Mouse (Mus musculus): ENCODE results near the gene Snrk. TPM values are rescaled to one million over a fixed set of nuclear protein-coding genes. Genes with fewer than 3 reads are reported as not detected.
"Not testable (repeated sequence)": the region's sequence is repeated elsewhere in the genome, so short reads cannot be mapped to it uniquely, and the experiment has no call there.

Snrk gene
- total RNA-seq, 2 experiments from 2014 or later, result 105 to 116 TPM

DNA sequence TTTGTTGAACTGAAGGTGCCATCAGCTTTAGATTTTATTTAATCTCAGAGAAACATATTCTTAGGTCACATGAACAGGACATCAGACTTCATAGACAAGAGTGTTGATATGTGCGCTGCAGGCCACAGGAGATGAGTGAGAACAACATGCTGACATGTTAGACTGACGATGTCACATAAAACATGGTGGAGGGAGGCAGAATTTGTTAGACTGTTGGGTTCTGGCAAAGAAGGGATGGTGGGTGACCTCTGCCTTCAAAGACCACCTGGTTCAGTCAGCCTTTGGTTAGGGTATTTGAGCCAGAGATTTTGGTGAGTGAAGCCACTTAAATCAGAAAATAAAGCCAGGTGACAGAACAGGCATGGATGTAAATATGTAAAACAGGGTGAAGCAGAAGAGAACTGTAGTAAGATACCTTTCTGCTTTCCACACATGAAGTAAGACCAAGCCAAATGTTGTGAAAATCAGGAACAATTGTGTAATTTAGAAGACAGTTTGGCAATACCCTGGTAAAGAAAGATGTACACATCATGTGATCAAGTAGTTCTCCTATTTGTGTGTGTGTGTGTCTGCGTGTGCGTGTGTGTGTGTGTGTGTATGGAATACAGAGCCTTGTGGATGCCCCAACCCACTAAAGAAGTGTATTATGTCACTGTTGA lies 21.4 kb downstream of the Snrk start:
- DNase-seq (ENCODE audit: low spot score in 2 of 2), result no peak

DNA sequence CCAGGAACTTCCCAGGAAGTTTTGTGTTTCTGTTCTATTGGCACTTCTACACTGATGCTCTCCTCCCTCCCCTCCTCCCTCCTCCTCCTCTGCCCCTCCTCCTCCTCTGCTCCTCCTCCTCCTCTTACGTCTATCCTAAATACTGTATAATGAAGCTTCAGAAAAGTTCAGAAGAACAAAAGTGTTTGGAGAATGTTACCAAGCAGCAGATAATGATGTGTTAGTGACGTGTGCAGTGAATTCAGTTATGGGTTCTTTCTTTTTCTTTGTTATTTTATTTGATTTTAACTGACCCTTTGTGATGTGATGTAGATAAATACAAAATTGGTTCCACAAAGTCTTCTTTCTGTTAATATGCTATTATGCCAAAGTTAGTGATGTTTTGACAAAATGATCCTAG lies 22.2 kb downstream of the Snrk start:
- no peak for DNase-seq (ENCODE audit: low spot score in 2 of 2)

DNA sequence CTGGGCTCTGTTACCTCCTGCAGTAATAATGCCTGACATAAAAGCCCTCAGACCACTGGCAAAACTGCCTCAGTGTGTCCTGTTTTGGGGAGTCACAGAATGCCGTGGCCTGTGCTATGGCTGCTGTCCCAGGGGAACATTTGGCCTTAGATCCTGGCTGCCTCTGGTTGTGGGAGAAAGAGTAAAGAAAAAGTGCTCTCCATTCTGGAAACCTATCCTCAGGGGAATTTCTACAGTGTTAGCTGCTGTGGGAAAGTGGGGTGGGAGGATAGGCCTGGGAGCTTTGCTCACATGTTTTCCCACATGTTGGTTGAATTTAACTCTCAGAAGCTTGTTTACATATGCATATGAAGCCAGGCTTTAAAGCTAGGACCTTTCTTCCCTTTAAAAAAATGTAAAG lies 26.2 kb downstream of the Snrk start:
- no peak for DNase-seq (ENCODE audit: low spot score in 2 of 2)

GRCm38 (mm10) chr9:122144776-122145175 lies 27.7 kb downstream of the Snrk start:
- no peak for DNase-seq (ENCODE audit: low spot score in 2 of 2)

- DNase-seq (ENCODE audit: low spot score in 2 of 2), result no peak
These were observed 28.6 kb downstream of the Snrk start for GRCm38 (mm10) chr9:122145677-122146076.

DNA sequence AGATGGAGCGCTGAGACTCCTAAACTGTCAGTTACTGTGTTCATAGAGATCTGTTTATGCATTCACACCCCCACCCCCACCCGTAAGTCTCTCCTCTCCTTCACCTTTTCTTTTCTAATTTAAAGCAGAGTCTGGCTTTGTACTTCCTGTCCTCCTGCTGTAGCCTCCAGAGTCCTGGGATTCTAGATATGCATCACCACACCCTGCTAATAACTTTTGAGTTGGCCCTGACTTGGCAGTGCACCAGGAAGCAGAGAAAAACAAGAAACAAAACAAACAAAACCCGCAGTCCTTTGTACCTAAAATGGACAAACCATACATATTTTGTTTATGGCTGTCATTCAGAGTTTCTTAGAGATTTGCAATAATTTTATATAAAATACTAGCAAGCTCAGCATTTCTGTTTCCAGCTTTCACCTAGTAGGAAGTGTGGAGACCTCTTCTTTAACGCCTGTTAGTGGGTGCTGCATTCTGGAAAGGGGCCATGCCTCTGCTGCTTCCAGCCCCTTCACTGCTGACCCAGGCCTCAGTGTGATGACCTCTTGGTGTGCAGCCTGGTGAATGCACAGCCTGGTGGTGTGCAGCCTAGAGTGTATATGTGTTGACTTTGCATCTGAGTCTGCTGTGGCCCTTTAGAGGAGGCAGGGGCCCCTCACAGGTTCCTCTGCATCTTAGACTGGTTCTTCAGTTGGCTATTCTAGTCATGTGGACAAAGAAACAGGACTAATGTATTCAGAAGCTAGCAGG lies 29.2 kb downstream of the Snrk start:
- no peak for DNase-seq (ENCODE audit: low spot score in 2 of 2)

DNA sequence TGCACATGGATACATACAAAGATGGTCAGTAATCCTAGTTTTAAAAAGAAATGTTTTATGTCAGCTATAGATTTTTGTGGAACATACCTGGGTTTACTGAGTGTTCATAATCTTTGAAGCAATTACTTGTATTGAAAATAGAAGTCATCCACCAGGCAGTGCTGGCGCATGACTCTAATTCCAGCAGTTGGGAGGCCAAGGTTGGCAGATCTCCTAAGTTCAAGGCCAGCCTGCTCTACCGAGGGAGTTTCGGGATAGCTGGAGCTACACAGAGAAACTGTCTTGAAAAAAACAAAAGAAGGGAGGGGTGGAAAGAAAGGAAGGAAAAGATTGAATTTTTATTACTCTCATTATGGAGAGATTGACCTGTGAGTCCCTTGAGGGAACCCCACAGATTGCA lies 31.3 kb downstream of the Snrk start:
- no peak for DNase-seq (ENCODE audit: low spot score in 2 of 2)

GRCm38 (mm10) chr9:122149997-122150826 lies 33.1 kb downstream of the Snrk start:
- DNase-seq (ENCODE audit: low spot score in 2 of 2), result no peak

- DNase-seq (ENCODE audit: low spot score in 2 of 2), result no peak
These were observed 35.0 kb downstream of the Snrk start for GRCm38 (mm10) chr9:122152063-122152462.

GRCm38 (mm10) chr9:122152501-122152900 lies 35.4 kb downstream of the Snrk start:
- no peak for DNase-seq (ENCODE audit: low spot score in 2 of 2)

GRCm38 (mm10) chr9:122153436-122153835 lies 36.4 kb downstream of the Snrk start:
- no peak for DNase-seq (ENCODE audit: low spot score in 2 of 2)

- DNase-seq (ENCODE audit: low spot score in 2 of 2), result no peak
These were observed 38.1 kb downstream of the Snrk start for GRCm38 (mm10) chr9:122155193-122155592.

- no peak for DNase-seq (ENCODE audit: low spot score in 2 of 2)
These were observed 39.5 kb downstream of the Snrk start for GRCm38 (mm10) chr9:122156389-122157078.

- no peak for DNase-seq (ENCODE audit: low spot score in 2 of 2)
These were observed 40.0 kb downstream of the Snrk start for GRCm38 (mm10) chr9:122157079-122157441.

GRCm38 (mm10) chr9:122164535-122164934 lies 47.5 kb downstream of the Snrk start:
- DNase-seq (ENCODE audit: low spot score in 2 of 2), result no peak

- not testable (repeated sequence) for DNase-seq (ENCODE audit: low spot score in 2 of 2)
These were observed 50.7 kb downstream of the Snrk start for GRCm38 (mm10) chr9:122167719-122168118.

DNA sequence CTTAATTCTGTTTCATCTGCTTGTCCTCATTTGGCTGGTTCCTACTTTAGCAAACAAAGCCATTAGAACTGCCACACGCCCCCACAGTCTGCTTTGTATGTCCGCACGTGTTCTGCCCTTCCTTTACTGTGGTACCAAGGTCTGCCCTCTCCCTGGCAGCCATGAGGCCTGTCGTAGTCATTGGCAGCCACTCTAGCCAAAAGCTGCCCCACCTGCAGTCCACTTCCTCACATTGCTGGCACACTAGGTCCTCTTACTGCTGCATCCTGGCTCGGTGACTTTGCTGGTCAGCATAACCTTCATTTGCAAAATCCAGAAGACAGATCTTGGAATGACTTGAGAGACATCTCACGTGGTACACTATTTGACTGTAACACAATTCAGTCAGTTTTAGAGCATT lies 52.8 kb downstream of the Snrk start:
- no peak for DNase-seq (ENCODE audit: low spot score in 2 of 2)

DNA sequence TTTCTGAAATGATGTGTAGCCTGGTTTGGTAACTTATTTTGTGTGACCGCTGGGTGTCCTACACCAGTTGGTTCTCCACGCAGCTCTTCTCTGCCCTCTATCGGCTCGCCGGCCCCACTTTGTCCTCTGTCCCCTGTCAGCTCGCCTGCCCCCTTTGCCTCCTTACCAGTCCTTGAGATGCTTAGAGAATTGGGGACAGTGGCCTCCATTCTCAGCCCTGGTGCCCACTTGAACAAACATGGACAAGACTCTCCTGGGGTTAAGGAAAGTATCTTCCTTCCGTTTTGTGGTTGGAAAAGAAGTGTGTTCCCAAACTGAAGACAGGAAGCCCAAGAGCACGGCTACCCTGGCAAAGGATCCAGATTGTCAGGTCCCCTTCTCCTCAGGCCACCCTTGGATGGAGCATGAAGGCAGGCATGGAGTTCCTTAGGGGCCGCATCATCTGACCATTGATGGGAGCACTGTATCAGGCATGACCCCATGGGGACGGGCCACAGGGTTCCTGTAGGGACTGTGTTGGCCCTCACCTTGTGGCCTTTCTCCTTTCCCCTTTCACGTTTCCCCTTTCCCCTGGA lies 55.6 kb downstream of the Snrk start:
- no peak for DNase-seq (ENCODE audit: low spot score in 2 of 2)

DNA sequence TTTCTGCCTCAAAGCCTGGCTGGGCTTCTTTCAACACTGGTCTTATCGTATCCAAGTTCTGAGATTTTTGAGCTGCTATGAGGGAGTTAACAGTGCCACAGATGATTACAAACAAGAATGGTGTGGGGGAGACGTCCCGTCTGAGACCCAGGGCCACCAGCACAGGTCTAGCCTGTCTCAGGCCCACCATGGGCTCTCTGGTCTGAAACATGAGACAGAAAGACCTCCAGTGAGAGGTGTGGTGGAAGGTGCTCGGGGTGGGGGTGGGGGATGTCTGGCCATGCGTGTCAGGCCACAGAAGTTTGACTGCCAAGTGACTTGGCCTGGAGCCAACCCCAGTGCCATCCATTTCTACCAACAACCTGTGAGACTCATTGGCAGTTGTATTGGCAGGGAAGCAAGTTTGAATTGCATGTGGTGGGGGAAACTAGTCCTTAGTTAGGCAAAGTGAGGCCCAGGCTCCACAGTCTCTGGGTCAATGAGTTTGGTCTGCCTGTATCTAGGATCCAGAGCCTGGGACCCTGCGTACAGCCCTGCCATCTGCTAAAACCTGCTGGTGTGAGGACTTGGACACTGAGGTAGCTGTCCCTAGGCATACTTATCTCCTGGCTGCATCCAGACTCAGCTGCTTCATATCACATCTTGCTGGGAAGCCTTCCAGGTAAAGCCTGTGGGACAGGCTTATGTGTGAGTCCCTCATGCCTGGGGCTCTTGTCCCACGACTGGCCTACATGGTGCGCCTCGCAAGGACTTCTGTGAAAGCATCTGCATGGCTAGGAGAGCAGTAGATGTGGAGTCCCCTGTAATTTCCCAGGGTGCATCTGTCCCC lies 56.6 kb downstream of the Snrk start:
- DNase-seq (ENCODE audit: low spot score in 2 of 2), result no peak

- DNase-seq (ENCODE audit: low spot score in 2 of 2), result no peak
These were observed 57.7 kb downstream of the Snrk start for GRCm38 (mm10) chr9:122174723-122175122.

All from layer of hippocampus, adult 18-20 months (tissue).